Mouse (Mus musculus): ENCODE measurements at regions not wholly inside any gene's neighbourhood (a gene's known extent, or its start where the extent isn't known, plus 50 kb on each side); places are given as distances from the start of the nearest gene placed in this dataset.
"Not testable (repeated sequence)": the region's sequence is repeated elsewhere in the genome, so short reads cannot be mapped to it uniquely, and the experiment has no call there.

DNA sequence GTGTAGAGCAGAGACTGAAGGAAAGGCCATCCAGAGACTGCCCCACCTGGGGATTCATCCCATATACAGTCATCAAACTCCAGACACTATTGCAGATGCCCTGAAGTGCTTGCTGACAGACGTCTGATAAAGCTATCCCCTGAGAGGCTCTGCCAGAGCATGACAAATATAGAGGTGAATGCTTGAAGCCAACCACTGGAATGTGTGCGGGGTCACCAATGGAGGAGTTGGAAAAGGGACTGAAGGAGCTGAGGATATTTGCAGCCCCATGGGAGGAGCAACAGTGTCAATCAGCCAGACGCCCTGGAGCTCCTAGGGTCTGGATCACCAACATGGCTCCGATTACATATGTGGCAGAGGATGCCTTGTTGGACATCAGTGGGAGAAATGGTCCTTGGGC, 392.1 kb upstream of the Oprm1 start:
- ATAC-seq (ENCODE audit: low read depth): no peak
- H3K27ac ChIP-seq (ENCODE audit: low read depth, low read length): no peak overlapping the region
- H3K4me2 ChIP-seq (ENCODE audit: low read depth, low read length): no peak overlapping the region
- H3K36me3 ChIP-seq (ENCODE audit: control insufficient read depth, insufficient read depth, low read length): no peaks in the 10 kb centered on the region
- no peaks in the 10 kb centered on the region for H3K9me3 ChIP-seq (ENCODE audit: control insufficient read depth, low read length)
- WGBS: 72% methylated on average over 4 of the region's 4 CpGs
- H3K4me3 ChIP-seq (ENCODE audit: low read depth, low read length): no peak overlapping the region
- no peaks in the 10 kb centered on the region for H3K4me1 ChIP-seq (ENCODE audit: control insufficient read depth, insufficient read depth, low read length)
- no peaks in the 10 kb centered on the region for H3K27me3 ChIP-seq (ENCODE audit: control insufficient read depth, insufficient read depth, low read length)
- no peak overlapping the region for H3K9ac ChIP-seq (replicated peaks; ENCODE audit: low read depth, low read length)

DNA sequence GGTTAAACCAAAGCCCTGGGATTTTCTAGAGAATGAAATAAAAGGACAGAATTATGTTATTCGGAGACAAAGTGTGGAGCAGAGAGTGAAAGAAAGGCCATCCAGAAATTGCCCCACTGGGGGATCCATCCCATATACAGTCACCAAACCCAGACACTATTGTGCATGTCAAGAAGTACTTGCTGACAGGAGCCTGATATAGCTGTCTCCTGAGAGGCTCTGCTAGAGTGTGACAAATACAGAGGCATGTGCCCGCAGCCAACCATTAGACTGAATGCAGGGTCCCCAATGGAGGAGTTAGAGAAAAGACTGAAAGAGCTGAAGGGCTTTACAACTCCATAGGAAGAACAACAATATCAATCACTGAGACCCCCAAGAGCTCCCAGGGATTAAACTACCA, 386.6 kb upstream of the Oprm1 start:
- Histone ChIP-seq H3K27ac (ENCODE audit: low read depth, low read length) (no peak overlapping the region), H3K9me3 (ENCODE audit: control insufficient read depth, low read length) (no peaks in the 10 kb centered on the region), H3K36me3 (ENCODE audit: control insufficient read depth, insufficient read depth, low read length) (no peaks in the 10 kb centered on the region), H3K4me1 (ENCODE audit: control insufficient read depth, insufficient read depth, low read length) (no peaks in the 10 kb centered on the region), H3K4me3 (ENCODE audit: low read depth, low read length) (no peak overlapping the region), H3K9ac (replicated peaks; ENCODE audit: low read depth, low read length) (no peak overlapping the region), H3K27me3 (ENCODE audit: control insufficient read depth, insufficient read depth, low read length) (no peaks in the 10 kb centered on the region), H3K4me2 (ENCODE audit: low read depth, low read length) (no peak overlapping the region)
- 82% methylated on average over 2 of the region's 2 CpGs for WGBS
- ATAC-seq (ENCODE audit: low read depth): no peak

DNA sequence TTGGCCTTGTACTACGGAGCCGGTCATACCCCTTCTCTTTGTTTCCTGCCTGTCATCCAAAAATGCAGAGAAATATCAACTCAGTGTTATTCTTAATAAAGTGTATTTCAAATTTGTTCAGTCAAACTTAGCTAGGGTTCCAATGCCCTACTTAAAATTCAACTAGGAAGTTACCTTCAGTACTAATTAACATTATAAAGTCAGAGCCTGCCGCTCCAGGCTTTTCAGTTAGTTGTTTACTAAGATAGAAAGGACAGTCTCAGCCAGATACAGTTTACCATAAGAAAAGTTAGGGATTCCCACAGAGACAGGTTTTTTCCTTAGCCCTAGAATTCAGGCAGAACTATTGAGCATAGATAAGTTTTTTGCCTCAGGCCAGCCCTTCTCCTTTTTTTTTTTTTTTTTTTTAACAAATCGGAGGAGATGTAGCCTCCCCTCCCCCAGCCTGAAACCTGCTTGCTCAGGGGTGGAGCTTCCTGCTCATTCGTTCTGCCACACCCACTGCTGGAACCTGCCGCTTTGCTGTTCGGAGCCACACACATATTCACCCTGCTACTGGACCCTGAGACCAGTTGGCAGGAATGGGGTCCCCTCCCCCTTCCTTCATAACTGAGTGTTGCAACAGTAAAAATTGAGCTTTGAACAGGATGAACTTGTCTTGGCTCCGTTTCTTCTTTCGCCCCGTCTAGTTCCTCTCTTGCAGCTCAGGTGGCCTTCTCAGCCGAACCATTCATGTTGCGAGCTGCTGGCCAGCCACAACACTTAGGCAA, 340.8 kb upstream of the Oprm1 start:
- not testable (repeated sequence) for H3K27me3 ChIP-seq (ENCODE audit: control insufficient read depth, insufficient read depth, low read length); ATAC-seq (ENCODE audit: low read depth); H3K36me3 ChIP-seq (ENCODE audit: control insufficient read depth, insufficient read depth, low read length); H3K27ac ChIP-seq (ENCODE audit: low read depth, low read length); H3K4me1 ChIP-seq (ENCODE audit: control insufficient read depth, insufficient read depth, low read length); H3K9me3 ChIP-seq (ENCODE audit: control insufficient read depth, low read length); H3K4me3 ChIP-seq (ENCODE audit: low read depth, low read length); H3K4me2 ChIP-seq (ENCODE audit: low read depth, low read length); H3K9ac ChIP-seq (replicated peaks; ENCODE audit: low read depth, low read length)
- 81% methylated on average over 12 of the region's 12 CpGs for WGBS

DNA sequence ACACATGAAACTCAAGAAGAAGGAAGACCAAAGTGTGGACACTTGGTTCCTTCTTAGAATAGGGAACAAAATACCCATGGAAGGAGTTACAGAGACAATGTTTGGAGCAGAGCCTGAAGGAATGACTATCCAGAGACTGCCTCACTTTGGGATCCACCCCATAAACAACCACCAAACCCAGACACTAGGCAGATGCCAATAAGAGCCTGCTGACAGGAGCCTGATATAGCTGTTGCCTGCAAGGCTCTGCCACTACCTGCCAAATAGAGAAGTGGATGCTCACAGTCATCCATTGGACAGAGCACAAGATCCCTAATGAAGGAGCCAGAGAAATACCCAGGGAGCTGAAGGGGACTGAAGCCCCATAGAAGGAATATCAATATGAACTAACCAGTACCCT, 340.1 kb upstream of the Oprm1 start:
- not testable (repeated sequence) for H3K27ac ChIP-seq (ENCODE audit: low read depth, low read length); H3K9me3 ChIP-seq (ENCODE audit: control insufficient read depth, low read length); H3K27me3 ChIP-seq (ENCODE audit: control insufficient read depth, insufficient read depth, low read length)

DNA sequence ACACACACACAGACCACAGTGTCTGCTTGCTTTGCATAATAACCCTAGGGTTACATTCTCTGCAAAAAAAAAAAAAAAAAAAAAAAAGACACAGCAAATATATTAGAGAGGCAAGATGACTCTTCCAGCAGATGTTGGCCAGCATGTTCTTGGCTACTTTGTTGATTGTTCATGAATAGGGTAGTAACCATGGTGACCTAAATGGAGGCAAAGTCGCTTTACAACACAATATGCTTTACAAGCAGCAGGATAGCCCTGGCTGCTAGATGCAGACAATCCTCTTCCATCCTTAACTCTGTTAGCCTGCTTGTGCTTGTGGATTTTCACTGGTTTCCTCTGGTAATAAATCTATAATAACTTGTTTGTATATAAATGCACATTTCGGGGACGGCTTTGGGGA, 292.5 kb upstream of the Oprm1 start:
- H3K4me1 ChIP-seq (ENCODE audit: control insufficient read depth, insufficient read depth, low read length): no peaks in the 10 kb centered on the region
- H3K36me3 ChIP-seq (ENCODE audit: control insufficient read depth, insufficient read depth, low read length): no peaks in the 10 kb centered on the region
- no peak overlapping the region for H3K4me3 ChIP-seq (ENCODE audit: low read depth, low read length)
- no peak overlapping the region for H3K27ac ChIP-seq (ENCODE audit: low read depth, low read length)
- H3K9me3 ChIP-seq (ENCODE audit: control insufficient read depth, low read length): no peaks in the 10 kb centered on the region
- H3K4me2 ChIP-seq (ENCODE audit: low read depth, low read length): no peak overlapping the region
- no peak overlapping the region for H3K9ac ChIP-seq (replicated peaks; ENCODE audit: low read depth, low read length)
- peak; percentile 74; the same call in 1 of the 2 replicates for ATAC-seq (ENCODE audit: low read depth)
- no peaks in the 10 kb centered on the region for H3K27me3 ChIP-seq (ENCODE audit: control insufficient read depth, insufficient read depth, low read length)
- WGBS: 43% methylated on average over 3 of the region's 3 CpGs

More for the DNA sequence above, 340.1 kb upstream of the Oprm1 start:
- H3K36me3 ChIP-seq (ENCODE audit: control insufficient read depth, insufficient read depth, low read length); H3K9ac ChIP-seq (replicated peaks; ENCODE audit: low read depth, low read length); H3K4me1 ChIP-seq (ENCODE audit: control insufficient read depth, insufficient read depth, low read length); H3K4me2 ChIP-seq (ENCODE audit: low read depth, low read length); H3K4me3 ChIP-seq (ENCODE audit: low read depth, low read length); ATAC-seq (ENCODE audit: low read depth): not testable (repeated sequence)

DNA sequence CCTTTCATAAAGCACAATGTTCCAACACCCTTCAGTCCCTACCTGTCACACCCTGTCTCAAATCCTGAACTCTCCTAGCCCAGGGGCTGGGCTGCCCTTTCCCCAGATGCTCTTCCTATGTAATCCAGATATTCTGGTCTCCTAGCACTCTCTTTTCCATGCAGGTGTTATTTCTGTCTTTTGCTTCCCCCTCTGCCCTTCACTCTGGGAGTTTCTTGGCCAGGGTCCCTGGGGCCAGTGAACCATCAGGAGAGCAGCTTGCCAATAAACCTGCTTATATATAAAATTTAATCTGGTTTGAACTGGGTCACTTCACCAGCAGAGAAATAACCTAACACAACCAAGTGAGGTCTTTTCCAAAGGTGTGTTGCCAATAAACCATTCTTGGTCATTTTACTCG, 278.0 kb upstream of the Oprm1 start:
- H3K4me3 ChIP-seq (ENCODE audit: low read depth, low read length): no peak overlapping the region
- H3K4me2 ChIP-seq (ENCODE audit: low read depth, low read length): no peak overlapping the region
- no peak for ATAC-seq (ENCODE audit: low read depth)
- no peak overlapping the region for H3K27ac ChIP-seq (ENCODE audit: low read depth, low read length)
- no peaks in the 10 kb centered on the region for H3K9me3 ChIP-seq (ENCODE audit: control insufficient read depth, low read length)
- no peaks in the 10 kb centered on the region for H3K36me3 ChIP-seq (ENCODE audit: control insufficient read depth, insufficient read depth, low read length)
- no peaks in the 10 kb centered on the region for H3K4me1 ChIP-seq (ENCODE audit: control insufficient read depth, insufficient read depth, low read length)
- H3K9ac ChIP-seq (replicated peaks; ENCODE audit: low read depth, low read length): no peak overlapping the region
- 94% methylated on average over 1 of the region's 1 CpGs for WGBS
- no peaks in the 10 kb centered on the region for H3K27me3 ChIP-seq (ENCODE audit: control insufficient read depth, insufficient read depth, low read length)

DNA sequence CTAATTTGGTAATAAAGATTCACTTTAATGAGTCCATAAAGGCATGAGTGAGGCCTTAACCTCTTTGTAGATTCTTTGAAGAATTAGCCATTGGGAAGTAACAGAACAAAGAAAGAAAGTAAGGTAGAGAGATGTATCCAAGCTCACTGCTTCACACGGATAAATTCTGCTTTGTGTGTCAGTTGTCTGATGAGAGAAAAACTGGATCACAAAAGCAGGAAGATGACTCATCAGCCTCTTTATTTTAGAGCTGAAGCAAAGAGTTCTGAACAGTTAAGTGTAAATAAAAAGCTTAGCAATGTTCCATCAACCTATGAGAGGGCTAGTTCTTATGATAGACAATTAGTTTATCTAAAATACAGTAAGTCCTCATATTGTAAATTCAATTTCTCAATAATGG, 269.7 kb upstream of the Oprm1 start:
- Histone ChIP-seq H3K9ac (replicated peaks; ENCODE audit: low read depth, low read length) (no peak overlapping the region), H3K27ac (ENCODE audit: low read depth, low read length) (no peak overlapping the region), H3K4me2 (ENCODE audit: low read depth, low read length) (no peak overlapping the region), H3K27me3 (ENCODE audit: control insufficient read depth, insufficient read depth, low read length) (no peaks in the 10 kb centered on the region), H3K9me3 (ENCODE audit: control insufficient read depth, low read length) (no peaks in the 10 kb centered on the region), H3K4me1 (ENCODE audit: control insufficient read depth, insufficient read depth, low read length) (no peaks in the 10 kb centered on the region), H3K36me3 (ENCODE audit: control insufficient read depth, insufficient read depth, low read length) (no peaks in the 10 kb centered on the region), H3K4me3 (ENCODE audit: low read depth, low read length) (no peak overlapping the region)
- ATAC-seq (ENCODE audit: low read depth): no peak
- WGBS: 43% methylated on average over 1 of the region's 1 CpGs

DNA sequence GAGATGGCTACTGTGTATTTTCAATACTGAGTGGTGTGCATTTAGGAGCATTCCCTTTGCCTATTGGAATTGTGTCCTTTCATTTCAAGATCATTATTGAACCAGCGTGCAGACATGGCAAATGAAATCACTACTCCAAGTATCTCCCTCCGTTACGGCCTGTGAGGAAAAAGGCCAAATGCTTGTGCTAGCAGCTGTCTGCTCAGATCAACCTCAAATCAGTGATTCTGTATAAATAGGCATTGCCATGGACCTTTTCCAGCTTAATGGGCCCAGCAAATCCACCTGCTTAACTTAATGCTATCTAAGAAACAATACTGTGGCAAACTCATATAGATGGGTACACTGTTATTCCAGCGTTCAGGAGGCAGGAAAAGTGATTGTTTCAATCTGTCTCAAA, 265.6 kb upstream of the Oprm1 start:
- H3K27me3 ChIP-seq (ENCODE audit: control insufficient read depth, insufficient read depth, low read length): no peaks in the 10 kb centered on the region
- ATAC-seq (ENCODE audit: low read depth): no peak
- no peaks in the 10 kb centered on the region for H3K36me3 ChIP-seq (ENCODE audit: control insufficient read depth, insufficient read depth, low read length)
- H3K4me2 ChIP-seq (ENCODE audit: low read depth, low read length): no peak overlapping the region
- 86% methylated on average over 4 of the region's 4 CpGs for WGBS
- H3K4me3 ChIP-seq (ENCODE audit: low read depth, low read length): no peak overlapping the region
- no peaks in the 10 kb centered on the region for H3K4me1 ChIP-seq (ENCODE audit: control insufficient read depth, insufficient read depth, low read length)
- no peak overlapping the region for H3K9ac ChIP-seq (replicated peaks; ENCODE audit: low read depth, low read length)
- no peaks in the 10 kb centered on the region for H3K9me3 ChIP-seq (ENCODE audit: control insufficient read depth, low read length)
- H3K27ac ChIP-seq (ENCODE audit: low read depth, low read length): no peak overlapping the region

DNA sequence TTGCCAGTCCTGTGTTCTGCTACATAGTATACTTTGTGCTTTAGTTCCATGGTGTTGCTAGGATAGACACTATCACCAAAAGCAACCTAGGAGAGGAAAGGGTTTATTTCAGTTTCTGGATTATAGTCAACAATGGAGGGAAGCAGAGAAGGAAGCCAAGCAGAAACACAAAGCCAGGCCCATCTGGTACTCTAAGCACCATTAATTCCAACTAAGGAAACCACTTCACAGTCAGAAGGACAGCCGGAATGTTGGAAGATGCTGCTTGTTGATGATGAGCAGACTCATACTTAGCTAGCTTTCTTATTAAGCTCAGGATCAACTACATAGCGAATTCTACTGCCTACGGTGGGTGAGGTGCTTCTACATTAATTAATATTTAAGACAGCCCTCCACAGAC, 263.2 kb upstream of the Oprm1 start:
- no peak overlapping the region for H3K4me3 ChIP-seq (ENCODE audit: low read depth, low read length)
- whole genome bisulfite sequencing: 83% methylated on average over 3 of the region's 3 CpGs

More for the DNA sequence above, 263.2 kb upstream of the Oprm1 start:
- H3K9ac ChIP-seq (replicated peaks; ENCODE audit: low read depth, low read length): no peak overlapping the region
- no peaks in the 10 kb centered on the region for H3K27me3 ChIP-seq (ENCODE audit: control insufficient read depth, insufficient read depth, low read length)
- H3K4me2 ChIP-seq (ENCODE audit: low read depth, low read length): no peak overlapping the region
- no peaks in the 10 kb centered on the region for H3K4me1 ChIP-seq (ENCODE audit: control insufficient read depth, insufficient read depth, low read length)
- no peaks in the 10 kb centered on the region for H3K9me3 ChIP-seq (ENCODE audit: control insufficient read depth, low read length)
- H3K36me3 ChIP-seq (ENCODE audit: control insufficient read depth, insufficient read depth, low read length): no peaks in the 10 kb centered on the region
- ATAC-seq (ENCODE audit: low read depth): no peak
- H3K27ac ChIP-seq (ENCODE audit: low read depth, low read length): no peak overlapping the region

Data from neural tube, embryonic 14.5 days (tissue).